Mouse (Mus musculus): ENCODE data around the gene Wdfy3. TPM values are rescaled to one million over a fixed set of nuclear protein-coding genes. Genes with fewer than 3 reads are reported as not detected.

Wdfy3 gene
- polyA plus RNA-seq, 2 experiments, result 3.8 to 5.0 TPM

- H3K4me1 ChIP-seq (replicated peaks; ENCODE audit: control insufficient read depth in 2 of 2, insufficient read depth in 2 of 2, low read length in 1 of 2), result no peaks in the 10 kb centered on the region
These were observed 236.7 kb downstream of the Wdfy3 start for GRCm38 (mm10) chr5:101832991-101833390.

DNA sequence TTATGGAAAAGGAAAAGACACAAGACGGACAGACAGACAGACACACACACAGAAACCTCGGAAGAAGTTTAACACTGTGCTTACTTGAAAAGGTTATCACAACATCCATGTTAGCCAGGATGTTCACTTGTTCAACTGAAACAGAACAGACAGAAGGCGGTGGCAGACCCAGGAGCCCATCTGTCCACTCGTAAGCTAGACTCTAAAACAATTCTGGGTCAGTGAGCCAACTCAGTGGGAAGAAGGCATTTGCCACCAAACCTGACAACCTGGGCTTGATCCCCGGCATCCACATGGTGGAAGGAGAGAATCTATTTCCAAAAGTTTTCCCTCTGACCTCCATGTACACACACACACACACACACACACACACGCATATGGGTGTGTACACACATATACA is 237.7 kb downstream of the Wdfy3 start:
- DNase-seq (ENCODE audit: low read depth in 3 of 3, low spot score in 3 of 3) (no peak), ATAC-seq (ENCODE audit: insufficient read depth) (no peak)
- TF ChIP-seq CTCF (IDR thresholded peaks at IDR 0.05; ENCODE audit: low read depth), result no peak
- TF ChIP-seq EP300 (IDR thresholded peaks at IDR 0.05; ENCODE audit: low read depth), result no peak
- no peak overlapping the region for H3K27ac ChIP-seq
- peaks cover 0 to 3% of the 10 kb centered on the region in 2 experiments; a peak in 3 of 4 replicates for H3K4me1 ChIP-seq (replicated peaks; ENCODE audit: control insufficient read depth in 2 of 2, insufficient read depth in 2 of 2, low read length in 1 of 2)
- no peaks in the 10 kb centered on the region for H3K27me3 ChIP-seq (ENCODE audit: control insufficient read depth, insufficient read depth, low read length)
- H3K9me3 ChIP-seq (ENCODE audit: control insufficient read depth, low read length), result no peaks in the 10 kb centered on the region
- 83% methylated on average over 6 of the region's 6 CpGs for WGBS (ENCODE audit: insufficient replicate concordance)
- H3K36me3 ChIP-seq (replicated peaks; ENCODE audit: control insufficient read depth, insufficient read depth, low read depth), result no peaks in the 10 kb centered on the region
- no peak overlapping the region for H3K9ac ChIP-seq (replicated peaks)
- no peak overlapping the region for H3K4me2 ChIP-seq (ENCODE audit: low read depth)
- no peak overlapping the region for H3K4me3 ChIP-seq (ENCODE audit: insufficient read depth in 1 of 2, low read depth in 2 of 2, low read length in 2 of 2)

More at GRCm38 (mm10) chr5:101832991-101833390, 236.7 kb downstream of the Wdfy3 start:
- H3K4me2 ChIP-seq (ENCODE audit: low read depth), result no peak overlapping the region
- H3K36me3 ChIP-seq (replicated peaks; ENCODE audit: control insufficient read depth, insufficient read depth, low read depth), result no peaks in the 10 kb centered on the region
- H3K27me3 ChIP-seq (ENCODE audit: control insufficient read depth, insufficient read depth, low read length), result no peaks in the 10 kb centered on the region
- H3K4me3 ChIP-seq (ENCODE audit: insufficient read depth in 1 of 2, low read depth in 2 of 2, low read length in 2 of 2), result no peak overlapping the region
- DNase-seq (ENCODE audit: low read depth in 3 of 3, low spot score in 3 of 3) (no peak), ATAC-seq (ENCODE audit: insufficient read depth) (no peak)
- no peak for TF ChIP-seq CTCF (IDR thresholded peaks at IDR 0.05; ENCODE audit: low read depth)
- no peak for TF ChIP-seq EP300 (IDR thresholded peaks at IDR 0.05; ENCODE audit: low read depth)
- WGBS (ENCODE audit: insufficient replicate concordance), result 78% methylated on average over 5 of the region's 5 CpGs
- no peaks in the 10 kb centered on the region for H3K9me3 ChIP-seq (ENCODE audit: control insufficient read depth, low read length)
- no peak overlapping the region for H3K9ac ChIP-seq (replicated peaks)
- no peak overlapping the region for H3K27ac ChIP-seq

DNA sequence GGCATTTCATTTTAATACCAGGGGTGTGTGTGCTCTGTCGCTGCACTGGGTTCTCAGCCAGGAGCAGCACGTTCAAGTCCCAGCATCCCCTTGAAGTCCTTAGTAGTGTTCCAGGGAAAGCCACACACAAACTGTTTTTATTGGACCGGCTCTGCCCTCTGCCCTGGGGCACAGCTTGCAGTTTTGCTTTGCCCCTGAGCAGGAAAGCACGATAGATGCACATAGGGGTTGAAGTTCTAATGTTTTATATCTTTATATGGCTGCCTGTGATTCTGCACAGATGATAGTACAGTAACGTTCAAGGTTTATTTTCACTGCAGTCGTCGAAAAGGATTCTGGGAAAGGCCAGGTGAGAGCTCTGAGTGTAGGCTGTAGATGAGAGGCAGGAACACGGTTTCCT is 239.5 kb downstream of the Wdfy3 start:
- H3K4me1 ChIP-seq (replicated peaks; ENCODE audit: control insufficient read depth in 2 of 2, insufficient read depth in 2 of 2, low read length in 1 of 2), result peaks cover 0 to 16% of the 10 kb centered on the region in 2 experiments; a peak in 3 of 4 replicates
- no peaks in the 10 kb centered on the region for H3K36me3 ChIP-seq (replicated peaks; ENCODE audit: control insufficient read depth, insufficient read depth, low read depth)
- ATAC-seq (ENCODE audit: insufficient read depth) (no peak), DNase-seq (ENCODE audit: low read depth in 3 of 3, low spot score in 3 of 3) (no peak)
- no peaks in the 10 kb centered on the region for H3K9me3 ChIP-seq (ENCODE audit: control insufficient read depth, low read length)
- no peak overlapping the region for H3K4me2 ChIP-seq (ENCODE audit: low read depth)
- no peak for TF ChIP-seq EP300 (IDR thresholded peaks at IDR 0.05; ENCODE audit: low read depth)
- WGBS (ENCODE audit: insufficient replicate concordance), result 73% methylated on average over 8 of the region's 8 CpGs
- no peak overlapping the region for H3K9ac ChIP-seq (replicated peaks)
- H3K27ac ChIP-seq, result no peak overlapping the region
- no peaks in the 10 kb centered on the region for H3K27me3 ChIP-seq (ENCODE audit: control insufficient read depth, insufficient read depth, low read length)
- H3K4me3 ChIP-seq (ENCODE audit: insufficient read depth in 1 of 2, low read depth in 2 of 2, low read length in 2 of 2), result no peak overlapping the region

- no peak for TF ChIP-seq EP300 (IDR thresholded peaks at IDR 0.05; ENCODE audit: low read depth)
- TF ChIP-seq CTCF (IDR thresholded peaks at IDR 0.05; ENCODE audit: low read depth), result no peak
- no peaks in the 10 kb centered on the region; the same call in 1 of the 2 replicates for H3K27me3 ChIP-seq (ENCODE audit: control insufficient read depth, insufficient read depth, low read length)
- ATAC-seq (ENCODE audit: insufficient read depth) (no peak), DNase-seq (ENCODE audit: low read depth in 3 of 3, low spot score in 3 of 3) (no peak)
- no peaks in the 10 kb centered on the region for H3K36me3 ChIP-seq (replicated peaks; ENCODE audit: control insufficient read depth, insufficient read depth, low read depth)
- H3K27ac ChIP-seq, result no peak overlapping the region
- WGBS (ENCODE audit: insufficient replicate concordance), result 81% methylated on average over 3 of the region's 3 CpGs
- H3K4me2 ChIP-seq (ENCODE audit: low read depth), result no peak overlapping the region
- H3K9me3 ChIP-seq (ENCODE audit: control insufficient read depth, low read length), result no peaks in the 10 kb centered on the region
- no peak overlapping the region for H3K4me3 ChIP-seq (ENCODE audit: insufficient read depth in 1 of 2, low read depth in 2 of 2, low read length in 2 of 2)
- no peak overlapping the region for H3K9ac ChIP-seq (replicated peaks)
- H3K4me1 ChIP-seq (replicated peaks; ENCODE audit: control insufficient read depth in 2 of 2, insufficient read depth in 2 of 2, low read length in 1 of 2), result peaks cover 0 to 16% of the 10 kb centered on the region in 2 experiments; a peak in 3 of 4 replicates
These were observed 240.8 kb downstream of the Wdfy3 start for GRCm38 (mm10) chr5:101828932-101829331.

GRCm38 (mm10) chr5:101827477-101827876 is 242.2 kb downstream of the Wdfy3 start:
- DNase-seq (ENCODE audit: low read depth in 3 of 3, low spot score in 3 of 3) (no peak), ATAC-seq (ENCODE audit: insufficient read depth) (no peak)
- H3K27me3 ChIP-seq (ENCODE audit: control insufficient read depth, insufficient read depth, low read length), result no peaks in the 10 kb centered on the region; the same call in 1 of the 2 replicates
- no peak overlapping the region for H3K4me2 ChIP-seq (ENCODE audit: low read depth)
- H3K4me1 ChIP-seq (replicated peaks; ENCODE audit: control insufficient read depth in 2 of 2, insufficient read depth in 2 of 2, low read length in 1 of 2), result peaks cover 0 to 16% of the 10 kb centered on the region in 2 experiments; a peak in 3 of 4 replicates
- H3K9ac ChIP-seq (replicated peaks), result no peak overlapping the region
- WGBS (ENCODE audit: insufficient replicate concordance), result 32% methylated on average over 12 of the region's 12 CpGs
- H3K36me3 ChIP-seq (replicated peaks; ENCODE audit: control insufficient read depth, insufficient read depth, low read depth), result no peaks in the 10 kb centered on the region
- TF ChIP-seq EP300 (IDR thresholded peaks at IDR 0.05; ENCODE audit: low read depth) (no peak), CTCF (IDR thresholded peaks at IDR 0.05; ENCODE audit: low read depth) (no peak)
- no peak overlapping the region for H3K27ac ChIP-seq
- no peaks in the 10 kb centered on the region for H3K9me3 ChIP-seq (ENCODE audit: control insufficient read depth, low read length)
- no peak overlapping the region for H3K4me3 ChIP-seq (ENCODE audit: insufficient read depth in 1 of 2, low read depth in 2 of 2, low read length in 2 of 2)
